Mouse (Mus musculus) erythroblast, embryonic 14.5 days (primary cell): ENCODE results near the gene Vav3.

Experiments used
- GATA1 ChIP-seq: IDR thresholded peaks from 2 replicates; pipeline ENCODE4 v1.6.1; 2012; ENCODE audit warnings: low read length, inconsistent platforms, mixed read lengths
- TAL1 ChIP-seq: IDR thresholded peaks from 3 replicates; pipeline ENCODE4 v1.6.1; 2012; ENCODE audit warnings: low read length, inconsistent platforms, mixed read lengths

- no peak for TF ChIP-seq TAL1
- no peak for TF ChIP-seq GATA1
Observed at GRCm38 (mm10) chr3:109606121-109606520, 265.7 kb downstream of the Vav3 start.
